Mouse (Mus musculus): ENCODE data around the gene Tmed2. TPM values are rescaled to one million over a fixed set of nuclear protein-coding genes. Genes with fewer than 3 reads are reported as not detected.

Tmed2 gene
- polyA plus RNA-seq, 1 experiment, result 39.8 TPM

- H3K27ac ChIP-seq (ENCODE audit: control insufficient read depth, insufficient read depth, low read depth, low read length), result peak overlapping the region; percentile 7
- H3K27me3 ChIP-seq (ENCODE audit: control insufficient read depth, insufficient read depth, low read length), result no peaks in the 10 kb centered on the region
- peaks cover 3% of the 10 kb centered on the region for H3K36me3 ChIP-seq (ENCODE audit: control insufficient read depth, insufficient read depth, low read length)
- H3K4me3 ChIP-seq (ENCODE audit: control insufficient read depth, low read depth, low read length), result peak overlapping the region; percentile 92; the same call in 1 of the 2 replicates
- H3K4me1 ChIP-seq (ENCODE audit: control insufficient read depth, insufficient read depth, low read length), result no peaks in the 10 kb centered on the region; the same call in 1 of the 2 replicates
- no peak for TF ChIP-seq POLR2A (IDR thresholded peaks at IDR 0.05; ENCODE audit: control insufficient read depth, low read depth, low read length)
- TF ChIP-seq CTCF (IDR thresholded peaks at IDR 0.05; ENCODE audit: control insufficient read depth, insufficient read depth, insufficient replicate concordance, low read depth, low read length), result no peak
These were observed 11.6 kb downstream of the Tmed2 start for GRCm38 (mm10) chr5:124552094-124552472.

DNA sequence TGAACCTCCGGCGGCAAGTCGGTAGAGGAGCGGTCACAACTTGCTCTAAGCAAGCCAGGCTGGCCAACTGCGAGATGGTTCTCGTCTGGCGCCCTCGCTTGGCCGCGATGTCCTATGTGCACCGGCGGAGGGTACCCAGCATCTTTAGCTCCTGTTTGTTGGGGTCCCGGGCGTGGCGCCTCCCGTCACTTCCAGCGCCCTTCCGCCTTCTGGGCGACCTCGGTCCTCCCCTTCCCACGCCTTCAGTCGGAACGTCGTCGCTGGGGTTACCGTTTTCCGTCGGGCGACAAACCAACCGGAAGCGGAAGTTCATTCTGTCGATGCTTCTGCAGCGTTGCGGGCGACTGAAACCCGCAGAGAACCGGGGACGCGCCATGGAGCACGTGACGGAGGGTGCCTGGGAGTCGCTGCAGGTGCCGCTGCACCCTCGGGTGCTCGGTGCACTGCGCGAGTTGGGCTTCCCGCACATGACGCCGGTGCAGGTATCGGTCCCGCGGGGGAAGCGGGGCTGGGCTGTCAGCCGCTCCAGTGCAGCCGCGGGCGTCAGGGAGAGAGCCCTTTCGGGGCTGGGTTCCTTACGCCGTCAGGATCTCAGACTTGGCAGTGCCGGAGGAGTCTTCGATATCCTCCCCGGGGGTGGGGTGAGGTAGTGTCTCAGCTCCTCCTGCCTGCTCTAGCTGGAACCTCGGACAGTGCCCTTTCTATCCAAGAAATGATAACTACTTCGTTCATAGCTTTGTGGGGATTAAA is 12.2 kb downstream of the Tmed2 start, which contains the start of gene Ddx55:
TSS of gene Ddx55 (plus strand) at position 307 of the 750 bp plus-strand sequence.
- TF ChIP-seq CTCF (IDR thresholded peaks at IDR 0.05; ENCODE audit: control insufficient read depth, insufficient read depth, insufficient replicate concordance, low read depth, low read length) (no peak), POLR2A (IDR thresholded peaks at IDR 0.05; ENCODE audit: control insufficient read depth, low read depth, low read length) (peak; percentile 86)
- Histone ChIP-seq H3K27ac (ENCODE audit: control insufficient read depth, insufficient read depth, low read depth, low read length) (peak within 1 kb of the TSS; percentile 58), H3K4me3 (ENCODE audit: control insufficient read depth, low read depth, low read length) (peak within 1 kb of the TSS; percentile 92), H3K4me1 (ENCODE audit: control insufficient read depth, insufficient read depth, low read length) (no peaks in the 10 kb centered on the region; the same call in 1 of the 2 replicates), H3K27me3 (ENCODE audit: control insufficient read depth, insufficient read depth, low read length) (no peaks in the 10 kb centered on the region), H3K36me3 (ENCODE audit: control insufficient read depth, insufficient read depth, low read length) (peaks cover 3% of the 10 kb centered on the region)

GRCm38 (mm10) chr5:124553607-124554006 is 13.1 kb downstream of the Tmed2 start:
- Histone ChIP-seq H3K4me1 (ENCODE audit: control insufficient read depth, insufficient read depth, low read length) (no peaks in the 10 kb centered on the region; the same call in 1 of the 2 replicates), H3K27ac (ENCODE audit: control insufficient read depth, insufficient read depth, low read depth, low read length) (no peak overlapping the region), H3K36me3 (ENCODE audit: control insufficient read depth, insufficient read depth, low read length) (peaks cover 3% of the 10 kb centered on the region), H3K4me3 (ENCODE audit: control insufficient read depth, low read depth, low read length) (no peak overlapping the region), H3K27me3 (ENCODE audit: control insufficient read depth, insufficient read depth, low read length) (no peaks in the 10 kb centered on the region)
- TF ChIP-seq CTCF (IDR thresholded peaks at IDR 0.05; ENCODE audit: control insufficient read depth, insufficient read depth, insufficient replicate concordance, low read depth, low read length) (no peak), POLR2A (IDR thresholded peaks at IDR 0.05; ENCODE audit: control insufficient read depth, low read depth, low read length) (no peak)

DNA sequence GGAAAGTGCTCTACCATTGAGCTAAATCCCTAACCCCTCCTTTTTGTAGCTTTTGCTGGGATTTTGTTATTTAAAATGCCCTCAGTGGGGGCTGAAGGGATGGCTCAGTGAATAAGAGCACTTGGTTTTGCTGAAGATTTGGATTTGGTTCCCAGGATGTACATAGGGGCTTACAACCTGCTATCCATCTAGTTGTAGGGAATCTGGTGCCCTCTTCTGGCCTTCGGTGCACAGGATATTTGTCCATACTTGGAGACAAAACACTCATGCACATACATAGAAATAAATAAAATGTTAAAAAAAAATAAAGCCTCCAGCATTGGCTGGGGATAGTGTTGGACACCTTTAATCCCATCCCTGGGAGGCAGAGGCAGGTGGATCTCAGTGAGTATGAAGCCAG is 14.7 kb downstream of the Tmed2 start:
- Histone ChIP-seq H3K27ac (ENCODE audit: control insufficient read depth, insufficient read depth, low read depth, low read length) (no peak overlapping the region), H3K4me3 (ENCODE audit: control insufficient read depth, low read depth, low read length) (no peak overlapping the region), H3K27me3 (ENCODE audit: control insufficient read depth, insufficient read depth, low read length) (no peaks in the 10 kb centered on the region), H3K4me1 (ENCODE audit: control insufficient read depth, insufficient read depth, low read length) (no peaks in the 10 kb centered on the region; the same call in 1 of the 2 replicates), H3K36me3 (ENCODE audit: control insufficient read depth, insufficient read depth, low read length) (peaks cover 3% of the 10 kb centered on the region)
- TF ChIP-seq POLR2A (IDR thresholded peaks at IDR 0.05; ENCODE audit: control insufficient read depth, low read depth, low read length), result no peak
- TF ChIP-seq CTCF (IDR thresholded peaks at IDR 0.05; ENCODE audit: control insufficient read depth, insufficient read depth, insufficient replicate concordance, low read depth, low read length), result no peak

GRCm38 (mm10) chr5:124571068-124571467 is 30.6 kb downstream of the Tmed2 start:
- Histone ChIP-seq H3K36me3 (ENCODE audit: control insufficient read depth, insufficient read depth, low read length) (peaks cover 3% of the 10 kb centered on the region), H3K4me3 (ENCODE audit: control insufficient read depth, low read depth, low read length) (no peak overlapping the region), H3K27ac (ENCODE audit: control insufficient read depth, insufficient read depth, low read depth, low read length) (no peak overlapping the region), H3K27me3 (ENCODE audit: control insufficient read depth, insufficient read depth, low read length) (no peaks in the 10 kb centered on the region), H3K4me1 (ENCODE audit: control insufficient read depth, insufficient read depth, low read length) (no peaks in the 10 kb centered on the region)
- no peak for TF ChIP-seq CTCF (IDR thresholded peaks at IDR 0.05; ENCODE audit: control insufficient read depth, insufficient read depth, insufficient replicate concordance, low read depth, low read length)
- TF ChIP-seq POLR2A (IDR thresholded peaks at IDR 0.05; ENCODE audit: control insufficient read depth, low read depth, low read length), result no peak

GRCm38 (mm10) chr5:124575467-124575866 is 35.0 kb downstream of the Tmed2 start:
- Histone ChIP-seq H3K4me1 (ENCODE audit: control insufficient read depth, insufficient read depth, low read length) (no peaks in the 10 kb centered on the region; the same call in 1 of the 2 replicates), H3K27me3 (ENCODE audit: control insufficient read depth, insufficient read depth, low read length) (no peaks in the 10 kb centered on the region), H3K4me3 (ENCODE audit: control insufficient read depth, low read depth, low read length) (no peak overlapping the region), H3K27ac (ENCODE audit: control insufficient read depth, insufficient read depth, low read depth, low read length) (no peak overlapping the region), H3K36me3 (ENCODE audit: control insufficient read depth, insufficient read depth, low read length) (peaks cover 3% of the 10 kb centered on the region)
- no peak for TF ChIP-seq CTCF (IDR thresholded peaks at IDR 0.05; ENCODE audit: control insufficient read depth, insufficient read depth, insufficient replicate concordance, low read depth, low read length)
- no peak for TF ChIP-seq POLR2A (IDR thresholded peaks at IDR 0.05; ENCODE audit: control insufficient read depth, low read depth, low read length)

DNA sequence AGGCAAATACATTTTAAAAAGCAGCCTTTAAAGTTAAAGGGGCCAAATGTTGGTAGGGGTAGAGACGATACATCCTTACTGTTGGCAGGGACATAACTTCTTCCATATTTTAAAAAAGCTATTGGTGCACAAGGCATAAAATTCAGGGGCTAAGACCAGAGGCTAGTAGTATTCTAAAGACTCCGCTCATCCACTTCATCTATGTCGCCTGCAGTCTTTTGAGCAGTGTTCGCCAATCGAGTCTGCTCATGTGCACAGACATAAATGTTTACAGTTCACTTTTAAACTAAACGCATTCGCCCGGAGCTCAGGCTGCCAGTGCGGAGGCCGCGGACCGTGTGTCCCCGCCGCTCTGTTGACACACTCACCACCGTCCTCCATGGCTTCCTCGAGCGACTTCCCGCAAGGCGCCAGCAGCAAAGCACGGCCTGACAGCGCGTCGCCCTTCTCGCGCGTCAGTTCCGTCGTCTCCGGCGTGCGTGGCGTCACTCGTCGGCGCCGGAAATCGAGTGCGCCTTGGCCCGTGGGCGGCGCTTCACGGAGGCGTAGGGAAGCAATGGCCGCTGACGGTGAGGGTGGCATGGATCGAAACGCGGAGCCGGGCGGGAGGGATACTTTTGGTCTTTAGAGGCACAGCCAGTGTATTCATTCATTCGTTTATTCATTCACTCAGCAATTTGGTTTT is 38.3 kb downstream of the Tmed2 start, which contains the start of the genes Eif2b1 and Gtf2h3:
TSS of gene Eif2b1 (minus strand) at position 499 of the 685 bp plus-strand sequence.
TSS of gene Gtf2h3 (plus strand) at position 508 of the 685 bp plus-strand sequence.
- Histone ChIP-seq H3K27ac (ENCODE audit: control insufficient read depth, insufficient read depth, low read depth, low read length) (no peak within 1 kb of the TSS), H3K36me3 (ENCODE audit: control insufficient read depth, insufficient read depth, low read length) (no peaks in the 10 kb centered on the region; the same call in none of the 2 replicates), H3K27me3 (ENCODE audit: control insufficient read depth, insufficient read depth, low read length) (no peaks in the 10 kb centered on the region), H3K4me1 (ENCODE audit: control insufficient read depth, insufficient read depth, low read length) (no peaks in the 10 kb centered on the region; the same call in 1 of the 2 replicates), H3K4me3 (ENCODE audit: control insufficient read depth, low read depth, low read length) (peak within 1 kb of the TSS; percentile 91)
- TF ChIP-seq POLR2A (IDR thresholded peaks at IDR 0.05; ENCODE audit: control insufficient read depth, low read depth, low read length) (peak; percentile 88), CTCF (IDR thresholded peaks at IDR 0.05; ENCODE audit: control insufficient read depth, insufficient read depth, insufficient replicate concordance, low read depth, low read length) (no peak)
